Mouse (Mus musculus) heart, embryonic 16.5 days (tissue): ENCODE results near the gene Tenm2. TPM values are rescaled to one million over a fixed set of nuclear protein-coding genes. Genes with fewer than 3 reads are reported as not detected.
A peak's percentile ranks its signal among the peaks of the same experiment; 100 is the strongest.

Source experiments
- ATAC-seq: fragments of 200-750 bp; cut with Nextera tagmentation; replicated peaks from 2 replicates; pipeline ENCODE4 v1.8.0; 2017; ENCODE audit warnings: moderate number of reproducible peaks; ENCODE audit not compliant: insufficient read depth, low FRiP score; ENCODE audit errors: extremely low read depth
- H3K27ac ChIP-seq: fragments of 300-500 bp; sonication (generic); 2 replicates; pipeline ENCODE4 v1.5.1; 2014; ENCODE audit warnings: mild to moderate bottlenecking, low read length, control low read depth, moderate library complexity
- H3K27me3 ChIP-seq: fragments of 300-500 bp; sonication (generic); 2 replicates; pipeline ENCODE4 v1.6.1; 2014; ENCODE audit warnings: low read length, mixed read lengths; ENCODE audit not compliant: control insufficient read depth, insufficient read depth
- H3K36me3 ChIP-seq: fragments of 300-500 bp; sonication (generic); 2 replicates; pipeline ENCODE4 v1.6.1; 2014; ENCODE audit not compliant: control insufficient read depth, insufficient read depth
- H3K4me1 ChIP-seq: fragments of 300-500 bp; sonication (generic); 2 replicates; pipeline ENCODE4 v1.6.1; 2014; ENCODE audit warnings: low read length, mixed read lengths; ENCODE audit not compliant: control insufficient read depth, insufficient read depth
- H3K4me2 ChIP-seq: fragments of 300-500 bp; sonication (generic); 2 replicates; pipeline ENCODE4 v1.6.1; 2014; ENCODE audit warnings: low read depth, mild to moderate bottlenecking, control low read depth, low read length
- H3K4me3 ChIP-seq: fragments of 300-500 bp; sonication (generic); 2 replicates; pipeline ENCODE4 v1.5.1; 2014; ENCODE audit warnings: mild to moderate bottlenecking, control low read depth, low read length
- H3K9ac ChIP-seq: fragments of 300-500 bp; sonication (generic); 2 replicates; pipeline ENCODE4 v1.6.1; 2014; ENCODE audit warnings: low read length, control low read depth
- H3K9me3 ChIP-seq: fragments of 300-500 bp; sonication (generic); replicated peaks from 2 replicates; pipeline ENCODE4 v1.6.1; 2016; ENCODE audit warnings: low read length; ENCODE audit not compliant: control insufficient read depth
- WGBS: fragments of 180-500 bp; shearing (Covaris S2); extraction: QIAGEN DNeasy Blood & Tissue Kit; methylation state at CpG from one replicate; pipeline ENCODE4 v1.1.7; 2014; 5-methylcytosine and 5-hydroxymethylcytosine counted together
- polyA plus RNA-seq: library from polyadenylated mRNA; unstranded; fragments of >200 nt; fragmentation: Nextera tagmentation; extraction: Ambion mirVana; gene quantifications from 2 replicates; pipeline ENCODE4 v1.2.1, GENCODE M21; 2015

Gene Tenm2
- polyA plus RNA-seq, 1 experiment from 2014 or later: 0.71 TPM

GRCm38 (mm10) chr11:36167766-36168318 is 1067.9 kb downstream of the Tenm2 start:
- H3K27me3 ChIP-seq: no peaks in the 10 kb centered on the region
- no peak overlapping the region for H3K9ac ChIP-seq
- no peak overlapping the region for H3K4me2 ChIP-seq
- no peaks in the 10 kb centered on the region for H3K36me3 ChIP-seq
- no peak overlapping the region for H3K4me3 ChIP-seq
- ATAC-seq: no peak
- WGBS: 83% methylated on average over 10 of the region's 10 CpGs
- H3K9me3 ChIP-seq: peaks cover 2% of the 10 kb centered on the region; the same call in 1 of the 2 replicates
- no peak overlapping the region for H3K27ac ChIP-seq
- H3K4me1 ChIP-seq: 0 out of 2 replicates have a peak, but pooled peaks cover 3% of the 10 kb centered on the region

GRCm38 (mm10) chr11:36163580-36163979 is 1072.2 kb downstream of the Tenm2 start:
- 64% methylated on average over 11 of the region's 11 CpGs for WGBS
- no peaks in the 10 kb centered on the region for H3K9me3 ChIP-seq
- H3K36me3 ChIP-seq: no peaks in the 10 kb centered on the region
- no peaks in the 10 kb centered on the region for H3K27me3 ChIP-seq
- no peak overlapping the region for H3K27ac ChIP-seq
- no peak for ATAC-seq
- peaks cover 3% of the 10 kb centered on the region; the same call in 1 of the 2 replicates for H3K4me1 ChIP-seq
- H3K9ac ChIP-seq: no peak overlapping the region
- no peak overlapping the region for H3K4me3 ChIP-seq
- no peak overlapping the region for H3K4me2 ChIP-seq

- H3K27ac ChIP-seq: no peak overlapping the region
- H3K27me3 ChIP-seq: no peaks in the 10 kb centered on the region
- H3K9me3 ChIP-seq: no peaks in the 10 kb centered on the region
- H3K36me3 ChIP-seq: no peaks in the 10 kb centered on the region
- H3K4me2 ChIP-seq: no peak overlapping the region
- no peak overlapping the region for H3K9ac ChIP-seq
- 71% methylated on average over 10 of the region's 10 CpGs for WGBS
- no peak overlapping the region for H3K4me3 ChIP-seq
- ATAC-seq: no peak
- H3K4me1 ChIP-seq: peaks cover 4% of the 10 kb centered on the region; the same call in 1 of the 2 replicates
These were observed 1073.9 kb downstream of the Tenm2 start for GRCm38 (mm10) chr11:36161765-36162321.

GRCm38 (mm10) chr11:36153450-36153849 is 1082.3 kb downstream of the Tenm2 start:
- H3K27me3 ChIP-seq: no peaks in the 10 kb centered on the region
- no peak overlapping the region for H3K4me2 ChIP-seq
- ATAC-seq: no peak
- no peak overlapping the region for H3K9ac ChIP-seq
- no peaks in the 10 kb centered on the region for H3K36me3 ChIP-seq
- peaks cover 10% of the 10 kb centered on the region for H3K4me1 ChIP-seq
- H3K9me3 ChIP-seq: no peaks in the 10 kb centered on the region
- 53% methylated on average over 5 of the region's 5 CpGs for WGBS
- H3K27ac ChIP-seq: no peak overlapping the region
- H3K4me3 ChIP-seq: no peak overlapping the region

- Histone ChIP-seq H3K9me3 (no peaks in the 10 kb centered on the region), H3K4me1 (peaks cover 10% of the 10 kb centered on the region), H3K27ac (no peak overlapping the region), H3K36me3 (no peaks in the 10 kb centered on the region), H3K9ac (no peak overlapping the region), H3K4me3 (no peak overlapping the region), H3K27me3 (no peaks in the 10 kb centered on the region), H3K4me2 (peak overlapping the region; percentile 36; the same call in 1 of the 2 replicates)
- no peak for ATAC-seq
- 17% methylated on average over 9 of the region's 9 CpGs for WGBS
These were observed 1082.8 kb downstream of the Tenm2 start for GRCm38 (mm10) chr11:36153011-36153410.

GRCm38 (mm10) chr11:36152226-36152625 is 1083.5 kb downstream of the Tenm2 start:
- ATAC-seq: no peak
- WGBS: 5% methylated on average over 6 of the region's 6 CpGs
- Histone ChIP-seq H3K27ac (no peak overlapping the region), H3K36me3 (no peaks in the 10 kb centered on the region), H3K4me1 (peaks cover 10% of the 10 kb centered on the region), H3K4me3 (no peak overlapping the region), H3K27me3 (no peaks in the 10 kb centered on the region), H3K9ac (no peak overlapping the region), H3K9me3 (no peaks in the 10 kb centered on the region), H3K4me2 (peak overlapping the region; percentile 14; the same call in 1 of the 2 replicates)

- no peak overlapping the region for H3K4me2 ChIP-seq
- H3K4me1 ChIP-seq: peaks cover 10% of the 10 kb centered on the region
- no peaks in the 10 kb centered on the region for H3K27me3 ChIP-seq
- H3K27ac ChIP-seq: no peak overlapping the region
- 80% methylated on average over 3 of the region's 3 CpGs for WGBS
- no peaks in the 10 kb centered on the region for H3K9me3 ChIP-seq
- no peaks in the 10 kb centered on the region for H3K36me3 ChIP-seq
- no peak overlapping the region for H3K9ac ChIP-seq
- no peak overlapping the region for H3K4me3 ChIP-seq
- no peak for ATAC-seq
These were observed 1086.7 kb downstream of the Tenm2 start for GRCm38 (mm10) chr11:36149092-36149491.

GRCm38 (mm10) chr11:36145057-36145456 is 1090.7 kb downstream of the Tenm2 start:
- no peaks in the 10 kb centered on the region for H3K36me3 ChIP-seq
- 78% methylated on average over 12 of the region's 12 CpGs for WGBS
- H3K27me3 ChIP-seq: no peaks in the 10 kb centered on the region
- H3K9me3 ChIP-seq: no peaks in the 10 kb centered on the region
- no peak overlapping the region for H3K9ac ChIP-seq
- H3K4me3 ChIP-seq: no peak overlapping the region
- H3K27ac ChIP-seq: no peak overlapping the region
- no peak for ATAC-seq
- H3K4me1 ChIP-seq: no peaks in the 10 kb centered on the region
- H3K4me2 ChIP-seq: no peak overlapping the region

GRCm38 (mm10) chr11:36140411-36140810 is 1095.4 kb downstream of the Tenm2 start:
- Histone ChIP-seq H3K4me2 (no peak overlapping the region), H3K9me3 (no peaks in the 10 kb centered on the region), H3K4me1 (no peaks in the 10 kb centered on the region), H3K9ac (no peak overlapping the region), H3K4me3 (no peak overlapping the region), H3K36me3 (no peaks in the 10 kb centered on the region), H3K27me3 (no peaks in the 10 kb centered on the region), H3K27ac (no peak overlapping the region)
- no peak for ATAC-seq
- WGBS: 77% methylated on average over 10 of the region's 10 CpGs
